ENCODE assay signal across 8 mouse cellular contexts in genomic region chr11:54439691-54440029, GRCm38 (mm10). TPM values are rescaled to one million over a fixed set of nuclear protein-coding genes. Genes with fewer than 3 reads are reported as not detected.
DNase-seq lines count a peak whose midpoint lies in the region; ATAC-seq and TF ChIP-seq lines count a peak whose summit lies in the region.

No protein-coding gene starts in this region.

- no peaks in the 10 kb centered on the region for H3K9me3 ChIP-seq in heart, embryonic 13.5 days
- no peaks in the 10 kb centered on the region for H3K9me3 ChIP-seq in G1E (replicated peaks)
- H3K9me3 ChIP-seq in forebrain, embryonic 16.5 days (ENCODE audit: control insufficient read depth, low read length), result no peaks in the 10 kb centered on the region
- H3K9me3 ChIP-seq in liver, embryonic 16.5 days (replicated peaks; ENCODE audit: control insufficient read depth, low read length), result no peaks in the 10 kb centered on the region

- WGBS in heart, embryonic 13.5 days, result 51% methylated on average over 3 of the region's 3 CpGs
- 60% methylated on average over 3 of the region's 3 CpGs for WGBS in forebrain, embryonic 16.5 days
- WGBS in liver, embryonic 16.5 days (ENCODE audit: insufficient replicate concordance), result 43% methylated on average over 3 of the region's 3 CpGs

- H3K27me3 ChIP-seq in heart, embryonic 13.5 days (replicated peaks), result no peaks in the 10 kb centered on the region
- H3K27me3 ChIP-seq in G1E (ENCODE audit: insufficient read depth, low read length), result no peaks in the 10 kb centered on the region; the same call in 1 of the 2 replicates
- no peaks in the 10 kb centered on the region for H3K27me3 ChIP-seq in forebrain, embryonic 16.5 days (replicated peaks; ENCODE audit: control insufficient read depth, insufficient read depth, low read length)
- no peaks in the 10 kb centered on the region for H3K27me3 ChIP-seq in liver, embryonic 16.5 days (ENCODE audit: control insufficient read depth, insufficient read depth, low read depth, low read length)

- intact Hi-C loops in heart, postnatal 10 days (cut with DNase I), result loop anchor here (10.0 kb wide), 1 partner anchor 335 kb away; the partner anchor contains the start of gene P4ha2

- H3K4me1 ChIP-seq in heart, embryonic 13.5 days, result peaks cover 48% of the 10 kb centered on the region
- peaks cover 20% of the 10 kb centered on the region for H3K4me1 ChIP-seq in G1E (ENCODE audit: insufficient read depth, low read depth, low read length)
- H3K4me1 ChIP-seq in forebrain, embryonic 16.5 days (replicated peaks; ENCODE audit: control insufficient read depth, insufficient read depth, low read length), result peaks cover 17% of the 10 kb centered on the region
- H3K4me1 ChIP-seq in liver, embryonic 16.5 days (ENCODE audit: control insufficient read depth, low read depth, low read length), result peaks cover 8% of the 10 kb centered on the region

- H3K4me2 ChIP-seq in heart, embryonic 13.5 days, result peak overlapping the region; percentile 77
- peak overlapping the region; percentile 78 for H3K4me2 ChIP-seq in forebrain, embryonic 16.5 days (ENCODE audit: low read length)
- H3K4me2 ChIP-seq in liver, embryonic 16.5 days (ENCODE audit: low read depth, low read length), result peak overlapping the region; percentile 63

- TF ChIP-seq CTCF in G1E (IDR thresholded peaks at IDR 0.05; ENCODE audit: low read depth, low read length), result no peak

- H3K9ac ChIP-seq in heart, embryonic 13.5 days, result peak overlapping the region; percentile 95
- H3K9ac ChIP-seq in forebrain, embryonic 16.5 days (replicated peaks; ENCODE audit: low read depth, low read length), result no peak overlapping the region
- peak overlapping the region; percentile 94 for H3K9ac ChIP-seq in liver, embryonic 16.5 days (ENCODE audit: low read depth, low read length)

- peak overlapping the region; percentile 96 for H3K4me3 ChIP-seq in heart, embryonic 13.5 days
- H3K4me3 ChIP-seq in G1E (ENCODE audit: low read depth, low read length), result peak overlapping the region; percentile 92
- H3K4me3 ChIP-seq in forebrain, embryonic 16.5 days (replicated peaks; ENCODE audit: low read length), result no peak overlapping the region; the same call in 1 of the 2 replicates
- H3K4me3 ChIP-seq in liver, embryonic 16.5 days (ENCODE audit: low read depth, low read length), result peak overlapping the region; percentile 82

- no peak for DNase-seq in heart, postnatal 10 days
- DNase-seq in G1E (ENCODE audit: low spot score), result no peak
- DNase-seq in thymus, postnatal 25 days, result no peak
- DNase-seq in thymus, postnatal 4 days, result no peak

- no peak overlapping the region for H3K27ac ChIP-seq in heart, embryonic 13.5 days (replicated peaks)
- H3K27ac ChIP-seq in forebrain, embryonic 16.5 days (ENCODE audit: low read length), result no peak overlapping the region
- H3K27ac ChIP-seq in liver, embryonic 16.5 days (ENCODE audit: low read length), result no peak overlapping the region

- ATAC-seq in heart, embryonic 13.5 days (ENCODE audit: extremely low read depth, insufficient number of reproducible peaks, low FRiP score, low TSS enrichment), result no peak
- no peak for ATAC-seq in G1E (ENCODE audit: extremely low read depth, insufficient number of reproducible peaks, low FRiP score, poor library complexity, severe bottlenecking)
- ATAC-seq in forebrain, embryonic 16.5 days, result no peak
- ATAC-seq in liver, embryonic 16.5 days (ENCODE audit: low read depth), result no peak
- ATAC-seq in erythroid progenitor cell, adult 5-6 weeks (replicated peaks; ENCODE audit: low FRiP score, poor library complexity, severe bottlenecking), result no peak

- H3K36me3 ChIP-seq in heart, embryonic 13.5 days, result no peaks in the 10 kb centered on the region
- H3K36me3 ChIP-seq in G1E (replicated peaks), result peaks cover 19% of the 10 kb centered on the region
- H3K36me3 ChIP-seq in forebrain, embryonic 16.5 days (ENCODE audit: control insufficient read depth, insufficient read depth), result no peaks in the 10 kb centered on the region
- no peaks in the 10 kb centered on the region for H3K36me3 ChIP-seq in liver, embryonic 16.5 days (ENCODE audit: control insufficient read depth, insufficient read depth)

RNA-seq across cellular contexts. Expression of gene Fnip1, which starts 1.7 kb away (rescaled TPM):
- 7.2 and 7.9 TPM in 2 replicates for polyA plus RNA-seq in heart, embryonic 13.5 days (2015; fragmentation: Nextera tagmentation; extraction: Ambion mirVana)
- 10 to 100 TPM; 30.5 to 34.7 TPM for total RNA-seq in heart, postnatal 10 days (2021)
- total RNA-seq in G1E (2014; fragmentation: Nextera tagmentation), result 50.8 and 56.1 TPM in 2 replicates
- 62.1 and 74.0 TPM in 2 replicates for total RNA-seq in G1E (2017)
- polyA plus RNA-seq in G1E (2012), result 0.96 and 1.6 TPM in 2 replicates
- polyA plus RNA-seq in forebrain, embryonic 16.5 days (2015; fragmentation: Nextera tagmentation; extraction: Ambion mirVana), result 12.9 and 13.6 TPM in 2 replicates
- 5.3 and 5.6 TPM in 2 replicates for polyA plus RNA-seq in liver, embryonic 16.5 days (2015; fragmentation: Nextera tagmentation; extraction: Ambion mirVana)
- 22.7 and 44.9 TPM in 2 replicates for total RNA-seq in erythroid progenitor cell, adult 5-6 weeks (2015; ENCODE audit: low replicate concordance)
- 28.0 and 35.0 TPM in 2 replicates for total RNA-seq in erythroid progenitor cell, adult 5-6 weeks (2017; ENCODE audit: low replicate concordance)
